Mouse (Mus musculus) embryonic facial prominence, embryonic 15.5 days (tissue): ENCODE measurements around the gene Kif9. TPM values are rescaled to one million over a fixed set of nuclear protein-coding genes. Genes with fewer than 3 reads are reported as not detected.

Source experiments
- ATAC-seq: fragments of 200-750 bp; cut with Nextera tagmentation; 2 replicates; pipeline ENCODE4 v1.8.0; 2017; ENCODE audit warnings: low read depth, moderate TSS enrichment; ENCODE audit not compliant: insufficient number of reproducible peaks, low FRiP score, low TSS enrichment
- H3K27ac ChIP-seq: fragments of 300-500 bp; sonication (generic); replicated peaks from 2 replicates; pipeline ENCODE4 v1.5.1; 2015; ENCODE audit warnings: mild to moderate bottlenecking, inconsistent platforms
- H3K27me3 ChIP-seq: fragments of 300-500 bp; sonication (generic); 2 replicates; pipeline ENCODE4 v1.6.1; 2015; ENCODE audit warnings: inconsistent platforms
- H3K36me3 ChIP-seq: fragments of 300-500 bp; sonication (generic); 2 replicates; pipeline ENCODE4 v1.6.1; 2015; ENCODE audit warnings: mild to moderate bottlenecking, inconsistent platforms
- H3K4me1 ChIP-seq: fragments of 300-500 bp; sonication (generic); 2 replicates; pipeline ENCODE4 v1.6.1; 2015; ENCODE audit warnings: inconsistent platforms
- H3K4me2 ChIP-seq: fragments of 300-500 bp; sonication (generic); replicated peaks from 2 replicates; pipeline ENCODE4 v1.6.1; 2015; ENCODE audit warnings: mild to moderate bottlenecking, inconsistent platforms
- H3K4me3 ChIP-seq: fragments of 300-500 bp; sonication (generic); replicated peaks from 2 replicates; pipeline ENCODE4 v1.5.1; 2015; ENCODE audit warnings: mild to moderate bottlenecking, inconsistent platforms
- H3K9ac ChIP-seq: fragments of 300-500 bp; sonication (generic); 2 replicates; pipeline ENCODE4 v1.6.1; 2015; ENCODE audit warnings: inconsistent platforms
- H3K9me3 ChIP-seq: fragments of 300-500 bp; sonication (generic); replicated peaks from 2 replicates; pipeline ENCODE4 v1.6.1; 2016; ENCODE audit warnings: inconsistent platforms
- WGBS: fragments of 180-500 bp; shearing (Covaris S2); methylation state at CpG from one replicate; pipeline ENCODE4 v1.1.7; 2015; 5-methylcytosine and 5-hydroxymethylcytosine counted together
- polyA plus RNA-seq: library from polyadenylated mRNA; unstranded; fragments of >200 nt; fragmentation: Nextera tagmentation; extraction: Ambion mirVana; gene quantifications from 2 replicates; pipeline ENCODE4 v1.2.1, GENCODE M21; 2015

Gene Kif9
- polyA plus RNA-seq, 1 experiment from 2014 or later, result 7.4 TPM

- H3K4me3 ChIP-seq, result no peak overlapping the region
- H3K27me3 ChIP-seq, result no peaks in the 10 kb centered on the region
- H3K9ac ChIP-seq, result no peak overlapping the region
- peaks cover 24% of the 10 kb centered on the region for H3K4me1 ChIP-seq
- H3K27ac ChIP-seq, result no peak overlapping the region
- WGBS, result 61% methylated on average over 3 of the region's 3 CpGs
- no peak for ATAC-seq
- H3K4me2 ChIP-seq, result no peak overlapping the region
- no peaks in the 10 kb centered on the region for H3K9me3 ChIP-seq
- no peaks in the 10 kb centered on the region for H3K36me3 ChIP-seq
These were observed 53.9 kb downstream of the Kif9 start for GRCm38 (mm10) chr9:110530650-110531049.

GRCm38 (mm10) chr9:110531151-110531791, 54.5 kb downstream of the Kif9 start:
- Histone ChIP-seq H3K27ac (no peak overlapping the region), H3K4me2 (peak overlapping the region; percentile 58), H3K27me3 (no peaks in the 10 kb centered on the region), H3K4me3 (peak overlapping the region; percentile 98), H3K4me1 (peaks cover 26% of the 10 kb centered on the region), H3K9ac (no peak overlapping the region), H3K9me3 (no peaks in the 10 kb centered on the region), H3K36me3 (no peaks in the 10 kb centered on the region)
- ATAC-seq, result no peak
- 18% methylated on average over 6 of the region's 6 CpGs for WGBS

DNA sequence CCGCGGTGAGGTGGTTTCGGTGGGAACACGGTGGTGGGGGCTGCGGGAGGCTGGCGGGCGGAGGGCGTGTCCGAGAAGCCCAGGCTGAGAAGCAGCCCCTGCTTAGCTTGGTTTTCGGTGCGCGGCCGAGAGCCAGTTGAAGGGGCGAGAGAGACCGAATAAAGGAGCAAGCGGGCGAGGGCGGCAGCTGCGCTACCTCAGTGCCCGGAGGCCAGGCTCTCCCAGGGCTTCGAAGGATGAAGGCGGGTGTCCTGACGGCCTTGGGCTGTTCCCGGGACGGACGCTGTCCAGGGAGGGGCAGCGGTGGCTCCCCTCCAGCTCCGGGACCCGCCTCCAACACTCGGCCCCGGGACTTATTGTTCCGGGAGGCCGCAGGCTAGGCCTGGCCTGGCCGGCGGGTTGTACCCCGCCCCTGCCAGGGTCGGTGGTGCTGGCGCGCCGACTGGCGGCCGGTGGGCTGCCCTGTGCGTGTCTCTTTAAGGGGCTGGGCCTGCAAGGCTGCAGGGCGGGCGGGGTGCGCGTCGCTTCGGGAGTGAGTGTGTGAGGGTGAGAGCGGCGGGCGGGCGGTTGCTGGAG, 55.2 kb downstream of the Kif9 start:
- H3K36me3 ChIP-seq, result no peaks in the 10 kb centered on the region
- H3K4me3 ChIP-seq, result peak overlapping the region; percentile 98
- peak overlapping the region; percentile 99 for H3K27ac ChIP-seq
- H3K4me1 ChIP-seq, result peaks cover 26% of the 10 kb centered on the region
- no peaks in the 10 kb centered on the region for H3K9me3 ChIP-seq
- no peaks in the 10 kb centered on the region for H3K27me3 ChIP-seq
- H3K4me2 ChIP-seq, result peak overlapping the region; percentile 58
- peak; percentile 99 for ATAC-seq
- H3K9ac ChIP-seq, result peak overlapping the region; percentile 85
- 0% methylated on average over 49 of the region's 53 CpGs for WGBS

DNA sequence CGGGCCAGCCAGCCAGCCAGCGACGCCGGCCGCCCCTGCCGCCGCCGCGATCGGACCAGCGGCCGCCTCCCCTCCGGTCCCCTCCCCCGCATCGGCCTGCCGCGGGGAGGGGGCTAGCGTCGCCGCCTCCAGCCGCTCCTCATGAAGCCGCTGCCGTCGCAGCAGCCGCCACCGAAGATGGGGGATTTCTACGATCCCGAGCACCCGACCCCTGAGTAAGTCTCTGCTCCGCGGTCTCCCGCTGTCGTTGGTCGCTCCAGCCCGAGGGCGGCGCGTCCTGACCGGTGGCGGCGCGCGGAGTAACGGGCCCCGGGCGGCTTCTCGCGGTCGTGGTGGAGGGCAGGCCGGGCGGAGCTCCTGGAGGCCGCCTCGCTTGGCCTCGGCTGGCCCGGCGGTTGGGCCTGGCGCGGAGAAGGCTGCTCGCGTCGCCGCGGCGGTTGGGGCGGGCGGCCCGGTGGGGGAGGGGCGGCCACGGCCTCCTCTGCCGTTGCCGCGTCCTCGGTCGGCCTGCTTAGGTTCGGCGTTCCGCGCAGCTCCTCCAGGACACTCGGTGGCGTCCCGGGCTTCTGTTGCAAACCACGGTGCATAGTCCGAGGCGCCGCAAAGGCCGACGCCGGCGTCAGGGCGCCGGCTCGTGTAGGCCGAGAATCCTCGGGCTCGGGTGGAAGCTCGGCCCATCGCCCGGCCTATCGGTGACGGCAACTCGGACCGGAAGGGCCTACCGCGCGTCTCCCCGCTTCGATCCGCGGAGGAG, 56.0 kb downstream of the Kif9 start, which contains the start of gene Setd2:
Gene Setd2 (plus strand): TSS at position 60 of the 754 bp plus-strand sequence.
- peak within 1 kb of the TSS; percentile 98 for H3K4me3 ChIP-seq
- peaks cover 26% of the 10 kb centered on the region for H3K4me1 ChIP-seq
- H3K9ac ChIP-seq, result peak within 1 kb of the TSS; percentile 100
- H3K27me3 ChIP-seq, result no peaks in the 10 kb centered on the region
- peak within 1 kb of the TSS; percentile 99 for H3K27ac ChIP-seq
- no peaks in the 10 kb centered on the region for H3K36me3 ChIP-seq
- under 1% methylated on average over 88 of the region's 109 CpGs for WGBS
- no peaks in the 10 kb centered on the region for H3K9me3 ChIP-seq
- peak within 1 kb of the TSS; percentile 58 for H3K4me2 ChIP-seq
- peak; percentile 65 for ATAC-seq

GRCm38 (mm10) chr9:110533645-110534044, 56.9 kb downstream of the Kif9 start:
- Histone ChIP-seq H3K9ac (peak overlapping the region; percentile 100), H3K4me2 (peak overlapping the region; percentile 53), H3K9me3 (no peaks in the 10 kb centered on the region), H3K27ac (no peak overlapping the region), H3K4me3 (peak overlapping the region; percentile 98), H3K4me1 (peaks cover 26% of the 10 kb centered on the region), H3K27me3 (no peaks in the 10 kb centered on the region), H3K36me3 (no peaks in the 10 kb centered on the region)
- ATAC-seq, result no peak
- WGBS, result 27% methylated on average over 5 of the region's 5 CpGs

GRCm38 (mm10) chr9:110535114-110535513, 58.4 kb downstream of the Kif9 start:
- H3K4me3 ChIP-seq, result no peak overlapping the region
- no peaks in the 10 kb centered on the region for H3K36me3 ChIP-seq
- no peak overlapping the region for H3K9ac ChIP-seq
- ATAC-seq, result no peak
- 37% methylated on average over 2 of the region's 2 CpGs for WGBS
- H3K4me1 ChIP-seq, result peaks cover 26% of the 10 kb centered on the region
- H3K9me3 ChIP-seq, result no peaks in the 10 kb centered on the region
- peak overlapping the region; percentile 53; the same call in 1 of the 2 replicates for H3K4me2 ChIP-seq
- H3K27ac ChIP-seq, result no peak overlapping the region
- H3K27me3 ChIP-seq, result no peaks in the 10 kb centered on the region

- H3K4me1 ChIP-seq, result peaks cover 24% of the 10 kb centered on the region
- H3K36me3 ChIP-seq, result no peaks in the 10 kb centered on the region
- no peaks in the 10 kb centered on the region for H3K27me3 ChIP-seq
- ATAC-seq, result no peak
- no peak overlapping the region for H3K9ac ChIP-seq
- no peak overlapping the region for H3K4me3 ChIP-seq
- H3K4me2 ChIP-seq, result no peak overlapping the region
- no peak overlapping the region for H3K27ac ChIP-seq
- WGBS, result 95% methylated on average over 2 of the region's 2 CpGs
- H3K9me3 ChIP-seq, result no peaks in the 10 kb centered on the region
These were observed 59.9 kb downstream of the Kif9 start for GRCm38 (mm10) chr9:110536636-110537035.

DNA sequence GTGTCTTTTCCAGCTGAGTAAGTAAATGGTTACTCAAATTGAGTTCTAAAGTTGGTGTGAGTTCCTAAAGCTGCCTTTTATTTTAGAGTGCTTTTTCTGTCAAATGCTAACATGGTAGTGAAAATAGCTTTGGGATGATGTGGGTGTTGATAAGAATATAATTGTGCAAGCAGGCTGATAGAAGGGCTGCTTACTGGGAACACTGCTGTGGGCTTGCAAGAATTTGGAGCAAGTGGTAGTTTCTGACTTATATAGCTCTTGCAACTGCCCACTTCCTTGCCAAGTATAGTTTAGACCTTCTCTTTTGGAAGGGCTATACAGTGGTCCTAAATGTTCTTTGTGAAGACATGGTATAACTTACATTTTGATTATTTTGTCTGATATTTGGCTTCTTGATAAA, 61.8 kb downstream of the Kif9 start:
- no peak for ATAC-seq
- no peak overlapping the region for H3K9ac ChIP-seq
- no peak overlapping the region for H3K27ac ChIP-seq
- H3K27me3 ChIP-seq, result no peaks in the 10 kb centered on the region
- H3K9me3 ChIP-seq, result no peaks in the 10 kb centered on the region
- no peaks in the 10 kb centered on the region for H3K36me3 ChIP-seq
- H3K4me3 ChIP-seq, result no peak overlapping the region
- no peak overlapping the region for H3K4me2 ChIP-seq
- H3K4me1 ChIP-seq, result peaks cover 24% of the 10 kb centered on the region

- no peaks in the 10 kb centered on the region for H3K27me3 ChIP-seq
- no peak overlapping the region for H3K4me3 ChIP-seq
- 81% methylated on average over 4 of the region's 4 CpGs for WGBS
- H3K4me1 ChIP-seq, result peaks cover 2% of the 10 kb centered on the region; the same call in 1 of the 2 replicates
- no peak overlapping the region for H3K27ac ChIP-seq
- H3K4me2 ChIP-seq, result no peak overlapping the region
- H3K9ac ChIP-seq, result no peak overlapping the region
- no peak for ATAC-seq
- H3K36me3 ChIP-seq, result no peaks in the 10 kb centered on the region
- H3K9me3 ChIP-seq, result no peaks in the 10 kb centered on the region
These were observed 65.2 kb downstream of the Kif9 start for GRCm38 (mm10) chr9:110541988-110542387.

GRCm38 (mm10) chr9:110548261-110548660, 71.5 kb downstream of the Kif9 start:
- Histone ChIP-seq H3K4me1 (no peaks in the 10 kb centered on the region; the same call in 1 of the 2 replicates), H3K27ac (no peak overlapping the region), H3K9me3 (no peaks in the 10 kb centered on the region), H3K4me2 (no peak overlapping the region), H3K36me3 (peaks cover 53% of the 10 kb centered on the region), H3K4me3 (no peak overlapping the region), H3K9ac (no peak overlapping the region), H3K27me3 (no peaks in the 10 kb centered on the region)
- ATAC-seq, result no peak
- WGBS, result 97% methylated on average over 19 of the region's 19 CpGs

GRCm38 (mm10) chr9:110568309-110568708, 91.6 kb downstream of the Kif9 start:
- H3K27me3 ChIP-seq, result no peaks in the 10 kb centered on the region
- H3K4me1 ChIP-seq, result no peaks in the 10 kb centered on the region
- no peak overlapping the region for H3K4me2 ChIP-seq
- peaks cover 64% of the 10 kb centered on the region for H3K36me3 ChIP-seq
- H3K4me3 ChIP-seq, result no peak overlapping the region
- no peak overlapping the region for H3K9ac ChIP-seq
- H3K9me3 ChIP-seq, result no peaks in the 10 kb centered on the region
- no peak overlapping the region for H3K27ac ChIP-seq
- ATAC-seq, result no peak
